25 mouse cellular contexts compared by ENCODE assay signal in the genomic region with DNA sequence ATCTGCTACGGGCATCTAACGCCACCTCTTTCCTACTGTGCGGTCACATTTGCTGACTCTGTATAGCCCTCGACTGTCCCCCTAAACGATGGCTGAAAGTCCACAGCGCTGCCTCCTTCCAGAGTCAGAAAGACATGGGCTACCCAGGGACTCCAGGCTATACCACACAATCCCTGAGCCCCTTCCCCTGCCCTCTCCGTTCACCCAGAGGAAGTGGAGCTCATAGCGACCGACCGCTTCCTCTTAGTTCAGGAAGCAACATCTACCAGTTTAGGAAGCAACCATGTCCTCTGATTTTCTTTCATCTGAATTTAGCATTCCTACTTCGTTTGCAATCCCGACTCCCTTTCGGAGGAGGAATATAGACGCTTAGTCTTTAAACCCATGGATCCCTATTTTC.
DNase-seq lines count a peak whose midpoint lies in the region; ATAC-seq and TF ChIP-seq lines count a peak whose summit lies in the region.
"Had no signal": no experiment of that assay in that cellular context is flagged by ENCODE, and none has a peak within 500 bp of the region (broad histone marks: within the 10 kb centered on the region; RNA-seq: fewer than 3 reads in every experiment).

No protein-coding gene starts in this region.

- no peak for TF ChIP-seq CTCF in heart, adult 2 months (IDR thresholded peaks at IDR 0.05)
- TF ChIP-seq CTCF in hindbrain, postnatal 0 days (IDR thresholded peaks at IDR 0.05; ENCODE audit: low read depth), result no peak
- TF ChIP-seq CTCF in testis, adult 2 months (IDR thresholded peaks at IDR 0.05; ENCODE audit: control insufficient read depth, insufficient read depth, insufficient replicate concordance, low read depth, low read length), result no peak

- H3K9ac ChIP-seq in heart, adult 2 months (ENCODE audit: low read depth, low read length), result no peak overlapping the region
- H3K9ac ChIP-seq in hindbrain, postnatal 0 days (replicated peaks; ENCODE audit: low read length), result no peak overlapping the region
- no peak overlapping the region for H3K9ac ChIP-seq in hindbrain, embryonic 11.5 days (ENCODE audit: low read depth, low read length)
- H3K9ac ChIP-seq: embryonic facial prominence, embryonic 12.5 days; embryonic facial prominence, embryonic 15.5 days; forebrain, embryonic 13.5 days; heart, embryonic 12.5 days; heart, embryonic 15.5 days; hindbrain, embryonic 13.5 days; intestine, embryonic 15.5 days had no signal

- 76% methylated on average over 14 of the region's 14 CpGs for WGBS in heart, adult 2 months
- 77% methylated on average over 14 of the region's 14 CpGs for WGBS in hindbrain, postnatal 0 days
- 90% methylated on average over 14 of the region's 14 CpGs for WGBS in hindbrain, embryonic 11.5 days

- no peaks in the 10 kb centered on the region for H3K36me3 ChIP-seq in heart, adult 2 months (ENCODE audit: control insufficient read depth, insufficient read depth, low read length)
- H3K36me3 ChIP-seq in hindbrain, postnatal 0 days (ENCODE audit: insufficient read depth, low read length), result no peaks in the 10 kb centered on the region
- no peaks in the 10 kb centered on the region for H3K36me3 ChIP-seq in hindbrain, embryonic 11.5 days (ENCODE audit: control insufficient read depth, insufficient read depth, low read length)
- no peaks in the 10 kb centered on the region for H3K36me3 ChIP-seq in testis, adult 2 months (ENCODE audit: control insufficient read depth, insufficient read depth, low read length)
- H3K36me3 ChIP-seq: embryonic facial prominence, embryonic 12.5 days; embryonic facial prominence, embryonic 15.5 days; heart, embryonic 12.5 days; heart, embryonic 15.5 days; hindbrain, embryonic 13.5 days; intestine, embryonic 15.5 days had no signal

- no peaks in the 10 kb centered on the region for H3K79me2 ChIP-seq in heart, adult 2 months (replicated peaks; ENCODE audit: control insufficient read depth, insufficient read depth, low read length)

- no peaks in the 10 kb centered on the region for H3K4me1 ChIP-seq in heart, adult 2 months (ENCODE audit: control insufficient read depth, insufficient read depth, low read length)
- H3K4me1 ChIP-seq in hindbrain, postnatal 0 days (ENCODE audit: insufficient read depth, low read length), result no peaks in the 10 kb centered on the region
- H3K4me1 ChIP-seq in hindbrain, embryonic 11.5 days (replicated peaks; ENCODE audit: control insufficient read depth, insufficient read depth, low read length), result no peaks in the 10 kb centered on the region
- H3K4me1 ChIP-seq in testis, adult 2 months (ENCODE audit: control insufficient read depth, insufficient read depth, low read length), result no peaks in the 10 kb centered on the region; the same call in 1 of the 2 replicates
- H3K4me1 ChIP-seq: embryonic facial prominence, embryonic 15.5 days; heart, embryonic 12.5 days; heart, embryonic 15.5 days; intestine, embryonic 15.5 days had no signal

- H3K27ac ChIP-seq in heart, adult 2 months, result no peak overlapping the region
- H3K27ac ChIP-seq in hindbrain, postnatal 0 days, result no peak overlapping the region
- no peak overlapping the region for H3K27ac ChIP-seq in hindbrain, embryonic 11.5 days (ENCODE audit: low read depth, low read length)
- H3K27ac ChIP-seq in testis, adult 2 months (ENCODE audit: control insufficient read depth, insufficient read depth, low read depth, low read length), result no peak overlapping the region
- H3K27ac ChIP-seq: embryonic facial prominence, embryonic 12.5 days; embryonic facial prominence, embryonic 15.5 days; forebrain, embryonic 13.5 days; heart, embryonic 15.5 days; hindbrain, embryonic 13.5 days; intestine, embryonic 15.5 days had no signal

- TF ChIP-seq EP300 in heart, adult 2 months (IDR thresholded peaks at IDR 0.05; ENCODE audit: insufficient read depth, low read depth, low read length), result no peak

- no peak for TF ChIP-seq POLR2A in heart, adult 2 months (IDR thresholded peaks at IDR 0.05; ENCODE audit: insufficient read depth, low read depth, low read length)
- TF ChIP-seq POLR2A in testis, adult 2 months (IDR thresholded peaks at IDR 0.05; ENCODE audit: control insufficient read depth, low read depth, low read length), result no peak

- DNase-seq in heart, adult 11 months, result peak; percentile 92
- DNase-seq in heart, adult 2 months, result no peak
- DNase-seq in hindbrain, postnatal 0 days (ENCODE audit: low spot score), result no peak
- DNase-seq in hindbrain, embryonic 11.5 days (ENCODE audit: low spot score), result no peak
- DNase-seq in testis, postnatal 10 days (ENCODE audit: low spot score), result no peak
- DNase-seq: adrenal gland, adult 2 months; adrenal gland, postnatal 14 days; cerebellum, adult 11 months; cerebellum, adult 2 months; cerebellum, adult 9-11 months; cerebellum, postnatal 25 days; gastrocnemius, postnatal 25 days; heart, postnatal 10 days; heart, postnatal 36 days; kidney, adult 11 months had no signal

- no peak for ATAC-seq in hindbrain, postnatal 0 days
- no peak for ATAC-seq in hindbrain, embryonic 11.5 days (ENCODE audit: low FRiP score)
- ATAC-seq: CD4-positive, CD25-positive, alpha-beta regulatory T cell, adult 4 months; forebrain, embryonic 13.5 days; forebrain, embryonic 16.5 days; intestine, embryonic 15.5 days had no signal

- no peaks in the 10 kb centered on the region for H3K9me3 ChIP-seq in hindbrain, postnatal 0 days (ENCODE audit: low read length)
- no peaks in the 10 kb centered on the region for H3K9me3 ChIP-seq in hindbrain, embryonic 11.5 days (ENCODE audit: control insufficient read depth, low read length)
- H3K9me3 ChIP-seq: embryonic facial prominence, embryonic 12.5 days; embryonic facial prominence, embryonic 15.5 days; forebrain, embryonic 13.5 days; heart, embryonic 12.5 days; heart, embryonic 15.5 days; hindbrain, embryonic 13.5 days; intestine, embryonic 15.5 days had no signal

- H3K27me3 ChIP-seq in heart, adult 2 months (ENCODE audit: control insufficient read depth, insufficient read depth, low read length), result no peaks in the 10 kb centered on the region
- no peaks in the 10 kb centered on the region for H3K27me3 ChIP-seq in hindbrain, postnatal 0 days (ENCODE audit: insufficient read depth, low read length)
- no peaks in the 10 kb centered on the region for H3K27me3 ChIP-seq in hindbrain, embryonic 11.5 days (ENCODE audit: control insufficient read depth, insufficient read depth, low read length)
- no peaks in the 10 kb centered on the region for H3K27me3 ChIP-seq in testis, adult 2 months (ENCODE audit: control insufficient read depth, insufficient read depth, low read length)
- H3K27me3 ChIP-seq: embryonic facial prominence, embryonic 12.5 days; embryonic facial prominence, embryonic 15.5 days; forebrain, embryonic 13.5 days; heart, embryonic 12.5 days; heart, embryonic 15.5 days; hindbrain, embryonic 13.5 days; intestine, embryonic 15.5 days had no signal

- intact Hi-C loops in heart, adult 2 months (cut with DNase I), result no loop called here

- H3K4me2 ChIP-seq in hindbrain, postnatal 0 days (ENCODE audit: low read depth, low read length), result 0 out of 2 replicates have a peak overlapping the region, but pooled peaks have one; percentile 3
- H3K4me2 ChIP-seq in hindbrain, embryonic 11.5 days (replicated peaks; ENCODE audit: low read depth, low read length), result no peak overlapping the region
- H3K4me2 ChIP-seq: embryonic facial prominence, embryonic 12.5 days; embryonic facial prominence, embryonic 15.5 days; forebrain, embryonic 13.5 days; heart, embryonic 12.5 days; heart, embryonic 15.5 days; hindbrain, embryonic 13.5 days; intestine, embryonic 15.5 days had no signal

- no peak overlapping the region for H3K4me3 ChIP-seq in heart, adult 2 months
- H3K4me3 ChIP-seq in hindbrain, postnatal 0 days (ENCODE audit: low read length), result no peak overlapping the region
- no peak overlapping the region for H3K4me3 ChIP-seq in hindbrain, embryonic 11.5 days (ENCODE audit: low read depth, low read length)
- peak overlapping the region; percentile 12 for H3K4me3 ChIP-seq in testis, adult 2 months (ENCODE audit: control insufficient read depth, low read depth, low read length)
- H3K4me3 ChIP-seq: embryonic facial prominence, embryonic 12.5 days; embryonic facial prominence, embryonic 15.5 days; forebrain, embryonic 13.5 days; heart, embryonic 12.5 days; heart, embryonic 15.5 days; hindbrain, embryonic 13.5 days; intestine, embryonic 15.5 days had no signal
